Mouse (Mus musculus) limb, embryonic 12.5 days (tissue): Measurements from ENCODE around the gene Lrmda. TPM values are rescaled to one million over a fixed set of nuclear protein-coding genes. Genes with fewer than 3 reads are reported as not detected.

Experiments used
- ATAC-seq: fragments of 200-750 bp; cut with Nextera tagmentation; 2 replicates; pipeline ENCODE4 v1.8.0; 2017; ENCODE audit warnings: low read depth, moderate TSS enrichment; ENCODE audit not compliant: insufficient number of reproducible peaks, insufficient read depth, low FRiP score, low TSS enrichment
- H3K27ac ChIP-seq: fragments of 300-500 bp; sonication (generic); 2 replicates; pipeline ENCODE4 v1.5.1; 2016; ENCODE audit warnings: mild to moderate bottlenecking, moderate library complexity
- H3K27me3 ChIP-seq: fragments of 300-500 bp; sonication (generic); 2 replicates; pipeline ENCODE4 v1.6.1; 2016; ENCODE audit warnings: mild to moderate bottlenecking, moderate library complexity
- H3K36me3 ChIP-seq: fragments of 300-500 bp; sonication (generic); 2 replicates; pipeline ENCODE4 v1.6.1; 2016; ENCODE audit warnings: mild to moderate bottlenecking, moderate library complexity
- H3K4me1 ChIP-seq: fragments of 300-500 bp; sonication (generic); replicated peaks from 2 replicates; pipeline ENCODE4 v1.6.1; 2016
- H3K4me2 ChIP-seq: fragments of 300-500 bp; sonication (generic); 2 replicates; pipeline ENCODE4 v1.6.1; 2016; ENCODE audit warnings: mild to moderate bottlenecking, moderate library complexity
- H3K4me3 ChIP-seq: fragments of 300-500 bp; sonication (generic); replicated peaks from 2 replicates; pipeline ENCODE4 v1.5.1; 2016; ENCODE audit warnings: mild to moderate bottlenecking
- H3K9ac ChIP-seq: fragments of 300-500 bp; sonication (generic); replicated peaks from 2 replicates; pipeline ENCODE4 v1.6.1; 2016; ENCODE audit warnings: mild to moderate bottlenecking, moderate library complexity
- H3K9me3 ChIP-seq: fragments of 300-500 bp; sonication (generic); 2 replicates; pipeline ENCODE4 v1.6.1; 2016; ENCODE audit warnings: mild to moderate bottlenecking, moderate library complexity
- WGBS: fragments of 180-500 bp; shearing (Covaris S2); methylation state at CpG from one replicate; pipeline ENCODE4 v1.1.7; 2016; 5-methylcytosine and 5-hydroxymethylcytosine counted together
- polyA plus RNA-seq: library from polyadenylated mRNA; unstranded; fragments of >200 nt; fragmentation: Nextera tagmentation; extraction: Ambion mirVana; gene quantifications from 2 replicates; pipeline ENCODE4 v1.2.1, GENCODE M21; 2016

Lrmda gene
- polyA plus RNA-seq, 1 experiment from 2014 or later, result 0.41 TPM

DNA sequence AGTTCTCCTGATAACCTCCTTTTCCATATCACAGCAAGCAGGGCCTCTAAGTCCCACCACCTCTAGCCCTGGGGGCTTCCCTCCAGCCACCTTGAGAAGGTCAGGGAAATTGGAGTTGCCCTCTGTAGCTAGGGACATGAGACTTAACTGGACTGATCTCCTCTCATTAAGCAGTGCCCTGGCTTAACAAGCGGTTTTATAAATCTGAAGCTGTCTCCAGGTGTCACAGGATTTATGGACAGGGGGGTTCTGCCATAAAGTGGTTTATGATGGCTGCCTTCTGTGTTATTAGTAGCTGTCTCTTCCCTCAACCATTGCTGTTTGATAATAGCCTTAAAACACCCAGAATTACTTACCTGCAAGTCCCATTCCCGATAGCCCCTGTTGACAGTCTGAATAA lies 571.7 kb downstream of the Lrmda start:
- Histone ChIP-seq H3K9ac (no peak overlapping the region), H3K9me3 (no peaks in the 10 kb centered on the region), H3K27ac (0 out of 2 replicates have a peak overlapping the region, but pooled peaks have one; percentile 5), H3K4me3 (no peak overlapping the region), H3K27me3 (peaks cover 32% of the 10 kb centered on the region), H3K36me3 (no peaks in the 10 kb centered on the region), H3K4me1 (peaks cover 41% of the 10 kb centered on the region), H3K4me2 (0 out of 2 replicates have a peak overlapping the region, but pooled peaks have one; percentile 6)
- no peak for ATAC-seq
- WGBS, result 8% methylated on average over 2 of the region's 2 CpGs

DNA sequence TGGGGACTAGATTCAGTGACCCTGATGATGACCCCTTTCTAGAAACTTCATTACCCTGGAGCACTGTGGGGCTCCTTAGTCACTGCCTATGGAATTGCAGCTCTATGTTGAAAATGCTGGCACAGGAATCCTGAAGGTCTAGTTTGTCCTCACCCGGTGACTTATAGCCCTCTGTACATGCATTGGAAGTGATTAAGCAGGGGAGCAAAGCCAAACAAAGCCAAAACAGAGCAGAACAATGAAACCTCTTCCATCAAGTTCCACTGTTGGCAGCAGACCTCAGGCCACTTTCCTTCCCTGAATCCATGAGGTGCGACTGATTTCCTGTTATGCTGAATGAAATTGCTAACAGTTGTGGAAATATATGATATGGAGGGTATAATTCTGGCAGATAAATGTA lies 578.0 kb downstream of the Lrmda start:
- H3K4me1 ChIP-seq, result no peaks in the 10 kb centered on the region; the same call in 1 of the 2 replicates
- no peaks in the 10 kb centered on the region for H3K36me3 ChIP-seq
- H3K27me3 ChIP-seq, result peaks cover 26% of the 10 kb centered on the region
- H3K9me3 ChIP-seq, result peaks cover 6% of the 10 kb centered on the region; the same call in 1 of the 2 replicates
- no peak overlapping the region for H3K4me2 ChIP-seq
- WGBS, result 62% methylated on average over 2 of the region's 2 CpGs
- no peak for ATAC-seq
- H3K4me3 ChIP-seq, result no peak overlapping the region
- H3K9ac ChIP-seq, result no peak overlapping the region
- no peak overlapping the region for H3K27ac ChIP-seq

DNA sequence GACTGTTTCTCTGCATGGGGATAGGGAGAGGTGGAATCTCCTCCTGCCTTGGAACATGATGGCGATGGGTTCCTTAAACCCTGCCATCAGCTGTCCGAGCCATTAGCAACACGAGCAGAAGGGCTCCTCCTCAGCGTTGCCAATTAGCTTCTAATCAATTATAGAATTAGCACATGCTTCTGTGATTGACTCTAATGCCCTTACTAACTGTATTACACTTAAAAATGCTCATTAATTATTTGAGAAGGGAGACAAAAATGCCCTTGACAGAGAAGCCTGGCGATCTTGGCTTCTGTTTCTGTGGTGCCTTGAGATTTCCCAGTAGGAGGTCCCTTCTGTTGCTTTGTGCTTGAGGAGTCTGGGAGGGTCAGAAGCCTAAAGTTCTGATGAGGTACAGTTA lies 579.1 kb downstream of the Lrmda start:
- Histone ChIP-seq H3K9ac (no peak overlapping the region), H3K27ac (no peak overlapping the region), H3K4me2 (no peak overlapping the region), H3K4me3 (no peak overlapping the region), H3K4me1 (no peaks in the 10 kb centered on the region; the same call in 1 of the 2 replicates), H3K9me3 (peaks cover 6% of the 10 kb centered on the region; the same call in 1 of the 2 replicates), H3K27me3 (peaks cover 22% of the 10 kb centered on the region), H3K36me3 (no peaks in the 10 kb centered on the region)
- WGBS, result 71% methylated on average over 5 of the region's 5 CpGs
- ATAC-seq, result no peak

DNA sequence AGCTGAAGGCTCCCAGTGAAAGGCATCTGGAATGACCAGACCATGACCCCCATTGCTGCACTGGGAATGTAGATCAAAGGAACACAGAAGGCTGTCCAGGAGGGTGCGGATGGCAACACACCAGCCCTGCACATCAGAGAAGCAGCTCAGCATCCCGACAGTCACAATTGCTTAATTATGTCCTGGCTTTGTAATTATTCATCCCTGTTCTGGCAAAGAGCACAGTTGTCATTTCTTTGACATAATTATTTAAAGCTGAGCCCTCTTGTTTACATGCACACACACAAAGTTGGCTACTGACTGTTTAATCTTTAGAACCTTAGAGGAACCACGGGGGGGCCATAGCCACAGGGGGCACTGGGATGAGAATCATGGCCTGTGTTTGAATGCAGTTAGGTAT lies 580.7 kb downstream of the Lrmda start:
- peaks cover 6% of the 10 kb centered on the region; the same call in 1 of the 2 replicates for H3K9me3 ChIP-seq
- no peaks in the 10 kb centered on the region for H3K36me3 ChIP-seq
- WGBS, result 17% methylated on average over 3 of the region's 3 CpGs
- no peak for ATAC-seq
- no peak overlapping the region for H3K27ac ChIP-seq
- H3K4me1 ChIP-seq, result no peaks in the 10 kb centered on the region; the same call in 1 of the 2 replicates
- H3K9ac ChIP-seq, result no peak overlapping the region
- no peak overlapping the region for H3K4me2 ChIP-seq
- peaks cover 18% of the 10 kb centered on the region for H3K27me3 ChIP-seq
- no peak overlapping the region for H3K4me3 ChIP-seq

DNA sequence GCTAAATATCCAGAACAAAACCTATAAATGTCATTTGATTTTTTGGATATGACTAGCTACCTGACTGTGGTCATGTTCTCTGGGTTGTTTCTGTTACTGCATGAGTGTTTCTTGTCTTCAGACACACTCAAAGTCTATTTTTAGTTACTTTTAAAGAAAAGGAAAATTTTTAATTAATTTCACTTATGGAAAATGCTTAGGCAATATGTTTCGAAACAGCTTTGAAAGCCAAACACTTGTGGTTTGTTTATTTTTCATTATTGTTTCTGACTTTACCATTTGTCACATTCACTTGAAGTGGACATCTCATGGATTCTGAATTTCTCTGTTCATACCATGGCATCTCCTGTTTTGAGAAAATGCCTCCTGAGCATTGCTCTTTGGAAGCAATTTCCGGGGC lies 582.8 kb downstream of the Lrmda start:
- H3K4me2 ChIP-seq, result no peak overlapping the region
- H3K9ac ChIP-seq, result no peak overlapping the region
- no peak for ATAC-seq
- no peaks in the 10 kb centered on the region for H3K36me3 ChIP-seq
- WGBS, result 91% methylated on average over 2 of the region's 2 CpGs
- H3K27ac ChIP-seq, result no peak overlapping the region
- peaks cover 20% of the 10 kb centered on the region for H3K27me3 ChIP-seq
- no peak overlapping the region for H3K4me3 ChIP-seq
- H3K9me3 ChIP-seq, result no peaks in the 10 kb centered on the region
- no peaks in the 10 kb centered on the region; the same call in 1 of the 2 replicates for H3K4me1 ChIP-seq

DNA sequence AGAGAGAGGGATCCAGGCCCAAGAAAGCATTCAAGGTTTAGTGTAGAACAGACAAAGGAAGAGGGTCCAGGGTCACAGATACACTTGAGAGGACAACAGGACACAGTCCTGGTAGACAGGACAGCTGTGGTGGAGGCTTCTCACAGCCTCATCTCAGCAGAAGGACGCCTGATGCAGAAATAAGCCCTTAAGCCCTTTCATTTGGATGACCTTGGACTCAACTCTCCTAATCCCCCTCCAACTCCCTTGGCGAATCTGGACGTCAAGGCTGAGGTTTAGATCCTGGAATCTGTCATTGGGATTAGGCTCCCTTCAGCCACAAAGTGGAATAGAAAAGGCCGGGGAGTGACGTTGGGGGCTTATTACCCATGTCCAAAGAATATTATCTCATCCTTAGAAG lies 589.1 kb downstream of the Lrmda start:
- Histone ChIP-seq H3K4me2 (no peak overlapping the region), H3K27me3 (peaks cover 14% of the 10 kb centered on the region), H3K4me1 (peaks cover 18% of the 10 kb centered on the region), H3K4me3 (no peak overlapping the region), H3K9ac (no peak overlapping the region), H3K27ac (no peak overlapping the region), H3K36me3 (no peaks in the 10 kb centered on the region), H3K9me3 (no peaks in the 10 kb centered on the region)
- no peak for ATAC-seq
- 35% methylated on average over 5 of the region's 5 CpGs for WGBS

DNA sequence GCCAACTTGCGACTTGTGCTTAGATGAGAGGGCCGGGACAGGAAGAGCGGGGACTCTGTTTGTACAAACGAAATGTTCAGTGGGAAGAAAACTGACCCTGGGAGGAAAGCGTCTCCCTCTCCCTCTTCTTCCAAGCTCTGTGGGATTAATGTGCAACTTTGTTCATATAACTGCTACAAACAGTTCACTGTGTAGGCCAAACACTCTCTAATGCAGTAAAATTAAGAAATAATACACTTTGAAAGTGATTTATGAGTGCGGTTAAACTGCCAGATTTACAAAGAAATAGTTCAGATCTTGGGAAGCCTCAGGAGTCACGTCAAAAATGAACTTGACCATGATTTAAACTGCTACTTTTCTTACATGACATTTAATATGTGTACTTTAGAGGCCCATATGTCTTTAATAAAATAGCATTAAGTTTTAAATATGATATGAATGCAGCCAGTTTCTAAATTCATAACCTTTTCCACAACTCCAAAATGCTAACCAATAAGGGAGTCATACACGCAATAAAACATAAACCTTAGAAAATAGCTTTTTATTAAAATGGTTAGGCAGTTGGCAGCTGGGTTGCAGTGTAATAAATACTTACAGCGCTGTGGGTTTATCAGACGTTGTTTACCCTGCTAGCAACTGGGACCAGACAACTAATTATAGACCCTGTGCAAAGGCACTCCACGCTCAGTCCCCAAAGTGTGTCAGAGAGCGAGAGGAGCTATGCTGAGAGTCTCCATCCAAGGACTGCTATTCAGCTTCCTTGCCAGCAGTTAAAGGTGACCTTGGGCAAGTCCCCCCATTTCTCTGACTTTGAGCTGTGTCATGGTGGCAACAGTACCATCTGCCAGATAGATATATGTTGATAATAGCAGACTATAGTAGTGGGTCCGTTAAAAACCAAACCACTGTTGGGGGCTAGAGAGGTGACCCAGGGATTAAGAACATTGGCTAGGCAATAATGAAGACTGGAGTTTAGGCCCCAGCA lies 590.0 kb downstream of the Lrmda start:
- Histone ChIP-seq H3K27ac (peak overlapping the region; percentile 59; the same call in 1 of the 2 replicates), H3K36me3 (no peaks in the 10 kb centered on the region)
- WGBS, result 32% methylated on average over 13 of the region's 13 CpGs

DNA sequence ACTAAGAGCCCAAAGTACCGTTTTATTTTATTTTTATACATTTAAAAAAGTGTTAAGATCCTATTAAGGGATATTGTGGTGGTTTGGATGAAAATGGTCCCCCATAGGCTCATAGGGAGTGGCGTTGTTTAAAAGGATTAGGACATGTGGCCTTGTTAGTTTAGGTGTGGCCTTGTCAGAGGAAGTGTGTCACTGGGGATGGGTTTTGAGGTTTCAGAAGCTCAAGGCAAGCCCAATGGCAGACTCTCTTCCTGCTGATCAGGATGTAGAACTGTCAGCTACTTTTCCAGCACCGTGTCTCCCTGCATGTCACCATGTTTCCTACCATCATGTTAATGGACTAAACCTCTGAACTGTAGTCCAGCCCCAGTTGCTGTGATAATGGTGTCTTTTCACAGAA lies 591.5 kb downstream of the Lrmda start:
- Histone ChIP-seq H3K27me3 (peaks cover 10% of the 10 kb centered on the region), H3K4me1 (peaks cover 18% of the 10 kb centered on the region), H3K9me3 (no peaks in the 10 kb centered on the region), H3K4me3 (no peak overlapping the region), H3K9ac (no peak overlapping the region), H3K4me2 (no peak overlapping the region), H3K27ac (no peak overlapping the region), H3K36me3 (no peaks in the 10 kb centered on the region)
- ATAC-seq, result no peak
- WGBS, result 89% methylated on average over 3 of the region's 3 CpGs

More for the DNA sequence above, 590.0 kb downstream of the Lrmda start:
- no peaks in the 10 kb centered on the region for H3K9me3 ChIP-seq
- H3K4me3 ChIP-seq, result no peak overlapping the region
- no peak overlapping the region for H3K9ac ChIP-seq
- peak; percentile 68; the same call in 1 of the 2 replicates for ATAC-seq
- H3K4me1 ChIP-seq, result peaks cover 18% of the 10 kb centered on the region
- H3K27me3 ChIP-seq, result peaks cover 12% of the 10 kb centered on the region
- no peak overlapping the region for H3K4me2 ChIP-seq

DNA sequence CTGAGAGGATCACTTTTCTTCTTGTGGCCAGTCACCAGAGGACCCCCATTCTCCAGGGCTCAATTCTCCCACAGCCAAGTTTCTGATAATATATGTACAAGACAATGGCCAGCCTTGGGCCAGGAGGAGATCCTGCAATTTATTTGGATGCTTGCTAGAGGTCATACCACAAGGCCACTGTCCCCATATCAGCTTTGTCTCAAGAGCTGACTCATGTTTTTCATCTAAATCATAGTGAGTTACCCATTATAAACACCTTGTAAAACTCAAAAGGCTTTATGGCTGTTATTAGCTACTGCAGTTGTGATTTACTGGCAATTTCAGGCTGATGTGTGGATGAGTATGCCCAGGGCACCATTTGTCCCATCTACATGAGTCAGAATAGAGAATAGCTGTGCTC lies 600.7 kb downstream of the Lrmda start:
- ATAC-seq, result no peak
- H3K9ac ChIP-seq, result no peak overlapping the region
- H3K27me3 ChIP-seq, result no peaks in the 10 kb centered on the region
- H3K36me3 ChIP-seq, result no peaks in the 10 kb centered on the region
- no peak overlapping the region for H3K4me3 ChIP-seq
- 0 out of 2 replicates have a peak, but pooled peaks cover 2% of the 10 kb centered on the region for H3K4me1 ChIP-seq
- no peak overlapping the region for H3K4me2 ChIP-seq
- H3K27ac ChIP-seq, result no peak overlapping the region
- H3K9me3 ChIP-seq, result no peaks in the 10 kb centered on the region

DNA sequence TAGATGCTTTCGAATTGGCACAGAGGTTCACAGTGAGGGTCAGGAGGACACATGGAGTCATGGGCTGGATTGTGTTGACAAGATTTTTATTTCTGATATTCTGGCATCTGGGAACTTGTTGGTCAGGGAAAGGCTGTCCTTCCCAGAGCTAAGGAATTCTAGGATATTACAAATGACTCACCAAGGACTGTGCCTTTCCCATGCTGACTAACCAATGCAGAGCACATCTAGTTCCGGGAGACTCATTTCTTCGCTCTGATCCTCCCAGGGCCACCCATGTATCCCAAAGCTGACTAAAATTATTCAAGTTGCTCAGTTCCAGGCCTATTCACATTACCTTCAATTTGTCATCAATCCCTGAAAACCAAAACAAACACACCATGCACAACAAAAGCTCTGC lies 602.4 kb downstream of the Lrmda start:
- WGBS, result 91% methylated on average over 3 of the region's 3 CpGs

DNA sequence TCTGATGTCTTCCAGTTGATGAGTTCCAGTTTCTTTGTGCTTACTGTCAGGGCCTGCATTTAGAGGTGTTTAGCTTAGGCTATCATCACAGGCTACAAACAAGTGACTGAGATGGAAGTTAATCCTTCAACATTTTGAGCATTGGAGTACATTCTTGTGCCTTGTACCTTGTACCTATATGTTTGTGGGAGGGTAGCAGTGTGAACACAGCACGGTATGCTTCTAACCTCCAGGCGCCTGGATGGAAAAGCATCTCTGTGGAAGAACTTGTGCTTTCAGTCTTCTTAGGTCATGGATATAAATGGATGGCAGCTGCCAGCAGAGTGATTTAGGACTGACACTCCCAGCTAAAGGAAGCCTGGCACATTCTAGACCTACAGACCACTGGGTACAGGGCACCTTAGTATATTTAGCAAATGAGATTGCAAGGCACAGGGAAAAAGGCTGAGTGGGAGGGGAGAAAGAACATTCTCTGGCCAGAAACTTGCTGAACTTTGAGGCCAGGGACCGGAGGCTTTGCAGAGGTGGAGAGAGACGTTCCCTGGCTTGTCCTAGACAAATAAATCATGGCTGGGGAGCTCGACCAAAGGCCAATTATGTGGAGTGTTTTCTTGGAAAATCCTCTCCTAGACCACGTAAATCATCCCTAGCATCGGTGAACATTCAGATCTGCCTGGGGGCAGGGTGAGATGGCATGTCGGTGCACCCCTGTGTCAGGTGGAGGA lies 607.8 kb downstream of the Lrmda start:
- 42% methylated on average over 8 of the region's 8 CpGs for WGBS
- Histone ChIP-seq H3K4me1 (peaks cover 5% of the 10 kb centered on the region; the same call in 1 of the 2 replicates), H3K27me3 (no peaks in the 10 kb centered on the region), H3K4me2 (no peak overlapping the region), H3K27ac (no peak overlapping the region), H3K4me3 (no peak overlapping the region), H3K9me3 (no peaks in the 10 kb centered on the region), H3K36me3 (no peaks in the 10 kb centered on the region), H3K9ac (no peak overlapping the region)
- ATAC-seq, result no peak

More for the DNA sequence above, 602.4 kb downstream of the Lrmda start:
- H3K27ac ChIP-seq, result no peak overlapping the region
- no peaks in the 10 kb centered on the region for H3K9me3 ChIP-seq
- peaks cover 5% of the 10 kb centered on the region; the same call in 1 of the 2 replicates for H3K4me1 ChIP-seq
- no peak overlapping the region for H3K4me3 ChIP-seq
- H3K4me2 ChIP-seq, result no peak overlapping the region
- no peaks in the 10 kb centered on the region for H3K27me3 ChIP-seq
- no peak for ATAC-seq
- no peaks in the 10 kb centered on the region for H3K36me3 ChIP-seq
- H3K9ac ChIP-seq, result no peak overlapping the region
